Mouse (Mus musculus): ENCODE data around the gene Zp3r. TPM values are rescaled to one million over a fixed set of nuclear protein-coding genes. Genes with fewer than 3 reads are reported as not detected.

Zp3r gene
- polyA plus RNA-seq (2017; shearing (Covaris generic)), result under 1 TPM in 1 of 2 experiments, not detected in 1; 0.28 TPM

DNA sequence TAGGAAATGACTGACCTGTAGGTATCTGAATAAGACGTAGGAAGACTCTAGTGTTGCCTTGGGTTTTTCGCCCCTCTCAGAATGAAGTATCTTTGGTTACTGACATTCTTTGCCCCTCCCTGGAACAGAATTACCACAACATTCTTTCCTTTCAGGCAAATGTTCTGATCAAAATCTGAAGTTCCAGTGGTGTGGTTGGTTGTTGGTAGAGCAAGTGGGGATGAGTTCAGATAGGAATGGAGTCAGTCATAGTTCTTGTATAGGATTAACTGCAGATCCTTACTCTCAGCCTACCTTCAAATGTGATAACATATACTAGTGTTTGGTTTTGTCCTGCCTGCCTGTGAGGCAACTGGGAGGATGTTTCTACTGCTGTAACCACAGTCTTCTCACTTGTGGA is at the start of gene Zp3r:
Zp3r (minus strand) TSS at position 101 of the 400 bp plus-strand sequence.

DNA sequence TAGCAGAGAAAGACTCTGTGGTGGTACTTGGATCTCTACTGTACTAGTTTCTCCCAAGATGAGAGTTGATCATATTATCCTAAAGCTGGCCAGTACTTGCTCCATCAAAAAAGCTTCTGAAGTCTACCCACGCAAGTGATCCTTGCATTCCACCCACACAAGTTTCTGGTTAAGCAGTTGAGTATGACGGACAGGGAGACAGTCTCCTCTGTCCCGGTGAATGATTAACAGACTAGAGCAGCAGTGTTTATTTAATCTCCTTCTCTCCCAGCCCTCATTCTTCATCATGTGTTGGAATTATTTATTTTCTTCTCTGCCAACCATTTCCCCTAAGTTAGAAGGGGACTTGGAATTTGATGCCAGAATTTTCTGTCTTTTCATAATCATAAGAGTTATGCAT is 32.0 kb upstream of the Zp3r start, which contains the start of gene C4bp:
C4bp (minus strand) TSS at position 179 of the 400 bp plus-strand sequence.

Other genes starting within 250 kb of the Zp3r start
- 1 to 10 TPM in 1 of 2 experiments, not detected in 1; 1.7 TPM for gene Cd55b, start 206.6 kb downstream of the Zp3r start, polyA plus RNA-seq (2017; shearing (Covaris generic))
- 10 to 100 TPM; 33.9 to 43.3 TPM for gene Cd55, start 166.9 kb downstream of the Zp3r start, polyA plus RNA-seq (2017; shearing (Covaris generic))
- under 1 TPM in 1 of 2 experiments, not detected in 1; 0.34 TPM for gene C4bp, start 32.0 kb upstream of the Zp3r start, polyA plus RNA-seq (2017; shearing (Covaris generic))
- not detected for gene Gm29427, start 86.2 kb upstream of the Zp3r start, polyA plus RNA-seq (2017; shearing (Covaris generic))
- gene Yod1, start 87.7 kb upstream of the Zp3r start, polyA plus RNA-seq (2017; shearing (Covaris generic)), result 1 to 10 TPM; 5.3 to 5.8 TPM
- 1 to 10 TPM; 2.3 TPM for gene Pfkfb2, start 99.6 kb upstream of the Zp3r start, polyA plus RNA-seq (2017; shearing (Covaris generic))
- gene AA986860, start 102.4 kb upstream of the Zp3r start, polyA plus RNA-seq (2017; shearing (Covaris generic)), result under 1 TPM; 0.51 to 0.92 TPM
- not detected for gene Fcamr, start 171.3 kb upstream of the Zp3r start, polyA plus RNA-seq (2017; shearing (Covaris generic))
- not detected for gene Pigr, start 197.1 kb upstream of the Zp3r start, polyA plus RNA-seq (2017; shearing (Covaris generic))
- gene Fcmr, start 236.0 kb upstream of the Zp3r start, polyA plus RNA-seq (2017; shearing (Covaris generic)), result 1 to 10 TPM; 4.6 to 6.9 TPM